Mouse (Mus musculus): ENCODE measurements around the gene Dclk2.

Dclk2 gene

DNA sequence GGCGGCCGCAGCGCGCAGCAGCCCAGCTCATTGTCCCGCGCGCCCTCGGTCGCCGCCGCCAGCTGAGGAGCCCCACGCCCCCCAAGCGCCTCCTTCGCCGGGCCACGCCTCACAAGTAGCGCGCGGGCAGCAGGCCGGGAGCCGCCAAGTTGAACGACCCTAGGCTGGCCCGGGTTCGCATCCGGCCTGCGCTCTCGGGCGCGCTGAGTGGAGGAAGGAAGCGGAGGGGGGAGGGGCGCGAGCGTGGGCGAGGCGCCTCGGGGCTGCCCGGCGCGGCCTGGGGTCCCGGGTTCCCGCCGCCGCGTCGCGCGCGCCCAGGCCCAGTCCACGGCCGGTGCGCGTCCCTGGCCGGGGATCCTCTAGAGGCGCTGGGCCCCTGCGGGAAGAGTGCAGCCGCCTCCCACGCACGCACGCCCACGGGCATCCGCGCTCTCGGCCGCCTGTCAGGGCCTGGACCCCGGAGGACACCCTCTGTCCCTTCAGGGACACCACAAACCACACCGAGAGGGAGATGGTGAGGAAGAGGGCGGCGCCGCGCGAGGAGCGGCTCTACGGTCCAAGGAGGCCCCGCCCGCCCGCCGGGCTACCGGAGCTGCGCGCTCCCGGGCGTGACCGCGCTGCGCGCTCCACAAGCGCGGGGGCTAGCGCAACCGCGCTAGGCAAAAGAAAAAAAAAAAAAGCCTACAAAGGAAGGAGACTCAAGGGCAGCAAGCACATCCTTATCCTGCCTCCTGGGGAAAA, at the start of gene Dclk2:
Gene Dclk2 (minus strand): TSS at position 510 of the 741 bp plus-strand sequence.
- peak; percentile 85 for DNase-seq

DNA sequence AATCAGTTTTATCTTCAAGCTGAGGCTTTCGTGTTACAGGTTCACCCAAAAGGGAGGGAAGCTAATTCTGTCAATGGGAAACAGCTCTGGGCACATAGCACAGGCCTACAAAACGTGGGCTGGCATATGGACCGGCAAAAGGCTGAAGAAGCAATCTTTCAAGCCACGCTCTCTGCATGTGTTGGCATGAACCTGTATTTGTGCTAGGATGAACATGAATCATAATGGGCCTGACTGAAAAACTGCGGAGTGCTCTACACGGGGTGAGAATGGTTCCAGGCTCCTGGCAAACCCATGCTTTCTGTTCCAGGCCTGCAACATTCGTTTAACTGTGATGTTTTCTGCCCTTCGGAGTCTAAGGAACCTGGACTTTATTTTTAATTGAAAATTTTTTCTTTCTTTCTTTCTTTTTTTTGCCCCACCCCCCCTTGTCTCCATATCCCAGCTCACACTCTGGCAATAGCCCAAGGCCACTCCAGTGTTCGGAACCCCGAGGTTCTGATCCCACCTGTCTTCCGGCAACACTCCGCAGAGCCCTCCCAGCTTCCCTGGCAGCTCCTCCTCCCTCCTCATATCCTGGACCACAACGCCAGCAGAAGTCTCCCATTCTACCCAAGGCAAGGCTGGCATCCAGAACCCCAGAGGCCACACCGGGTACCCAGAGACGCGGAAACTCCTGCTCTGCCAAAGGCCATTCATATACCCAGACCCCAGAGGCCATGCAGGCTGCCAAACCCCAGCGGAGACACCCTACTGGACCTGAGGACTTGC, 42.2 kb upstream of the Dclk2 start:
- peak; percentile 52 for DNase-seq

DNA sequence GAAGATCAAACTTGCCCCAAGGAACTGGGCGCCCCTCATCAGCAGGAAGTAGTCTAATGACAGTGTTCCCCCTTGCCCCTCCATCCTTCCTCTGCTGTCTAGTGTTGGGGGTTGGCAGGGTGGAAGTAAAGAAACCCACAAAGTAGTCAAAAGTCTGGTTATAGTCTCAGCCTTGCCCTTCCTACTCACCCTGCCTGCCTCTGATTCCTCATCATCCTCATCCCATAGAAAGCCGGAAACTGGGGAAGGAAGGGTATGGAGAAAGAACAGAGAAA, 40.7 kb upstream of the Dclk2 start:
- DNase-seq: no peak

DNA sequence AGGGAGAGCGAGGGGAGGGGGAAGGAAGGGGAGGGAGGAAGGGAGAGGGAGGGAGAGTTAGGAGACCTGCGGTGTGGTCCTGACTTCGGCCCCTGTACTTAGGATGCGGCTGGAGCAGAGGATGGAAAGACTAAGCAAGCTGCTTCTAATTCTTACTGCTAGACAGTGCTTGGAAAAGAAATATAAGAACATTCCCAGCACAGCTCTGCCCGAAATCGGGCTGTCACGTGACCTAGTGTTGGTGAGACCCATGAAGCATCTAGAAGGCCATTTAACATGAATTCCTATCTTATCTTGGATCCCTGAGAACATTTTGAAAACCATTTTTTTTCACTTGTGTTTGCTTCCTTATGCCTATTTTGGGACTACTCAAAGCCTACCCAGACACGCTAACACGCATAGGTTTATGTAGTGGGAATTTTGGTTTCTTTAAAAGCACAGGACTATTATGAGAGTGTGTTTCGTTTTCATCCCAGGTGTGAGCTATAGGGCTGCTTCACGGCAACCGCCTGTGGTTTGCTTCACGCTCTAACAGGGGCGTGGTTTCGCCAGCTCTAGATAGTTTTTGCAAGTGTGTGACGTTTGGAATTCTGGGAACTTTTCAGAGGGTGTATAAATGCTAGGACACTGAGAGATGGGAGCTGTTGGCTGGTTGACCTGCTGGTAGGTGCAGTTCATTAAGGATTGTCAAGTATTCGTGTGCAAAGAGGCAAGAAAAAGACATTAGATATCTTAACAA, 40.2 kb upstream of the Dclk2 start:
- no peak for DNase-seq

DNA sequence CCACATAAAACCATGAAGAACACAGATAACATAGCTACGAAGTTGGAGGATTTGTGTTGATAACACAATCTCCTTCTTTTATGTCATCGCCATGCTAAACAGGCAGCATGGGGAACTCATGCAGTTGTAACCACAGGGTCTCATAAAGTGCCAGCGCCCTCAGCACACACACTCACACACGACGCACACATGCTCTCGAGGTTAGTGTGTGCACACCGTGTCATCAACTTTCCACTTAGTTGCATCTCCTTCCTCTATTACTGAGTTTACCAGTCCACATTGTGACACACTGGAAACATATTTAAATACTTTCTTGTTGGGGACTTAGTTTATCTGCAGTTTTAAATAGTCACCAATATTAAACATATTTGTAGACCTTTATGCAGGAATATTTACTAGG, 38.4 kb upstream of the Dclk2 start:
- no peak for DNase-seq

DNA sequence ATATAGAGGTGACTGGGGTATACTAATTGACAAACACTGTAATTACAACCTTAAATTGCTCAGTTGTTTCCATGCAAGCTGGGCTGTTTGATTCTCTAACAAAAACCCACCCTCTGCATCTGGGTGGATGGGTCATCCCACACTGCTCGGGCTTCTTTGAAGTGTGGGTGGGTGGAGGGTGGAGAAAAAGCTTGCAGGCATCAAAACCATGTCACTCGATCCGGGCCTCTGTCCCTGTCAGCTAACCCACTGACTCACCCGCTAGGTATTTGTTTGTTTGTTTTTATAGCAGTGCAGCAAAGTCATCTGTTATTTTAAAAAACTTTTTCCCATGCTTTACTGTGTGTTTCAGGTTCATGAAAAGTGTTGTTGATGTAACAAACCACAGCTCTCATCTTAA, 34.7 kb upstream of the Dclk2 start:
- no peak for DNase-seq

DNA sequence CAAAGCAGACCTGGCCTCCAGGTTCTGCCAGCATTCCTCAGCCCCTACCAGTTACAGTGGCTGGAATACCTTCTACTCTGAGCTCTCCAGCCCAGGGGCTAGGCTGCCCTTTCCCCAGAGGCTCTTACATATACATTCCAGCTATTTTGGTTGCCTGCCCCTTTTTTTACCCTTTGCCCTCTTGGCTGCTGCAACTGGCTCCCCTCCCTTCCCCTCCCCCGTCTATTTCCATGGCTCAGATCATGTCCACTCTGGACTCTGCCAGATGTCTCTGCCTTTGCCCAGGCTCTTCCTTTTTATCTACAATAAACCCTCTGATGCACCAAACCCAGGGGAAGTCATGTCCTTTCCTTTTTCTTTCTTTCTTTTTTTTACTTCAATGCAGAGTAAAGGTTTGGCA, 33.9 kb upstream of the Dclk2 start:
- no peak for DNase-seq

DNA sequence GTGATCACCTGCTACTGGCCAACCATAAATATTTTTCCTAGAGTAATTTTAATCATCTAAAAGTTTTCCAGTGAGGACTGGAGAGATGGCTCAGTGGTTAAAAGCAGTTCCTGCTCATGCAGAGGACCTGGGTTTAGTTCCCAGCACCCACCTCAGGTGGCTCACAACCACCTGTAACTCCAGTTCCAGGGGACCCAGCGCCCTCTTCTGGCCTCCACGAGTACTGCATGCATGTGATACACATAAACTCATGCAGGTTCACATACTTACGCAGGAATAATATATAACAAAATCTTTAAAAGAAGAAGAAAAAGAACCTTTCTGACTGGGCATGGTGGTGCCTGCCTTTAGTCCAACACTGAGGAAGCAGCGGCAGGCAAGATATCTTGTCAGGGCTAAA, 33.2 kb upstream of the Dclk2 start:
- no peak for DNase-seq

DNA sequence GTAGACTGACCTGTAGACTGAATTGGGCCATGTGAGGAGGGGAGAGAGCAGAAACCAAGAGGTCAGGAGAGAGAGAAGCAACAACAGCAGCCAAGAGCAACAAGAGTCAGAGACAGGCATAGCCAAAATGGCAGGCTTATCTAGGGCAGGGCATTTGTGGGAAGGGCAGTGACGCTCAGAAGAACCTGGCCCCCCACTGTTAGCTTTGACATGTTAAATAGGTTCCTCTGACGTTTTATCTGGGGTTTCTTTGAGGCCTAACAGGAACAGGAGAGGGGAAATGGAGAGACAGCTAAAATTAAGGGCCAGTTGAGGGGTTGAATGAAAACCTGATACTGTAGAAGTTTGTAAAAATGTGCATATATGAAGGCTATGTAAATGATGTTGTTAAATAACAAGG, 30.0 kb upstream of the Dclk2 start:
- DNase-seq: no peak

DNA sequence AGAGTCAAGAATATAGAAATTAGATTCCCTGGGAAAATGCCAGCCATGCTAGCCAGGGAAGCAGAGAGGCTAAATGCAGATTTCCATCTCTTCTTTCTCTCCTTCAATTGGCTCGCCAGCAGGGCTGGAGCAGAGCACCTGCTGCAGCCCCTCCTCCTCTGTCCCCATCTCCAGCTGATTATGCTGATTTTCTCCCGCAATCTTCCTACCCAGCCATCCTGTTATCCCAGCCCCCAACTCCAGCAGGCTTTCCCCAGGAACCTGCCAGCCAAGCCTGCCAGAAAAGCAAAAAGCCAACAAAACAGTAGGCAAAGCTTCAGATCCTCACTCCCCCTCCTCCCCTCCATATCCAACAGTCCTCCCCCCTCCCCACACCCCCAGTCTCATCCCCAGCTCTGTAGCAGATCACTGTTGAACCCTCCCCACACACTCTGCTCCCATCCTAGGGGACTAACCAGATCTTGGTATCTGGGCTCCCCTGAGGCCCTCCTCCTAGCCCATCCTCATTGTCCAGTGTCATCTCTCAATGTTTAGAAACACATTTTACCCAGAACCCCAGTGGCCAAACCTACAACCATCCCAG, 15.7 kb upstream of the Dclk2 start:
- no peak for DNase-seq

DNA sequence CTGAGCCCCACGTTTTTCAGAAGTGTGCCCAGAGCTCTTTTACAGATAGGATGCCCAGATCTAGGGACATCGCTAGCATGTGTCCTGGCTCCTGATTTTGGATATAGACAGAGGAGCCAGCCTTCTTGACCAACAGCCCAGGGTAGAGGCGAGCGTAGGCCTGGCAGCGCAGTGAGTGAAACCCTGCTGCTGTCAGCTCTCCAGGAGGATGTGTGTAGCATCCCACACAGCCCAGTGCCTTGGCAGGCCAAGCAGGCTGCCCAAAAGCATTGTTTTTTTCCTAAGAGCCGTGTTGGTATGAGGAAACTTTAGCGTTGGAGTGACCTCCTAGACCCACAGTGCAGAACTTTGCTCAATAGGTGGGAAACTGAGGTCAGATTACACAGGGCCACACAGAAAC, 12.8 kb upstream of the Dclk2 start:
- no peak for DNase-seq

DNA sequence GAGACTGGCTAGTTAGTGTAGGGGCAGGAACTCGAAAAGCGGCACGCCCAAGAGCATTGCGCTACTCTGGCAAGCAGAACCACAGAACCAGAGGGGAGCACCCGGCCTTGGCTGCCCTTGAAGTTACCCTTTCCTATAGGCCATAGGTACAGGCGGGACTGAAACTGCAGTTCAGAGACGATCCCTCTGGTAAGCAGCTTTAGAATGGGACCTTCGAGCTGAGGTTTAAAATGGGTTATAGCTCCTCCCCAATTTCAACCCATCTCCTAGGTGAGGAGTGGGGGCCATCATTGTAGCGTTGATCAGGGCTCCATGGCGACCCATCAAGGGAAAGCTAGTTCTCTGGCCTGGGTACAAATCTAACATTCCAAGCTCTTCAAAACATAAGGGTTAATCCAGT, 3.0 kb upstream of the Dclk2 start:
- no peak for DNase-seq

DNA sequence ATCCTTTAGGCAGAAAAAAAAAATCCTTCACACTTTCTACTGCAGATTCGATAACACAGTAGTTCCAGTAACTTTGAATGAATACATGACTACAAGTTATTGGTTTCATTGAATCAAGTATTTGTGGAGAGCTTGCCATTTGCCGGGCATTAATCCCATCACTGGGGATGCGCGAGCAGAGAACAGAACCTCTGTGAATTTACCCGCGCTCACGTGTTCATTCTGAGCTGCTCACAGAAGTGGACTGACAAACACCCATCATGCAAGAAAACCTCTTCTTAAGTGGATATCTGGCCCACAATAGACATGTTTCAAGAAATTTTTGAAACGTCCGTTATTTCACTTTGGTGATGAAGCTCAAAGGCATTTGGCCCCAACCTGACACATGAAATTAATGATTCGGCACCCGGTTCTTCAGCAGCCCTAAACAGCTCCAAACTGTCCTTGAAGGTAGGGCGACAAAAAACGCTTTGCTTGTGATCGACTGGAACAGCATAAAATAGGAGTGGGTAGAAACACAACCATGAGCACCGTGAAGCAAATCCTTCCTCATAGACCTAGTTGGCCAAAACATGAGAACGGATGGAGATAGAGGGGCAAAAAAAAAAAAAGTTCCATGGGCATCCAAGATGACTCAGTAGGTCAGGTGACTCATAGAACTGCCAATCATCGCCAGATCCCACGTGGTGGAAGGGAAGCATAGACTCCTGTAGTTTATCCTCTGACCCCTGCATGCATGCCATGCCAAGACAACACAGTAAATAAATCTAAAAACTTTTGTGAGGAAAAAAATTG, 726 bp upstream of the Dclk2 start:
- DNase-seq: peak; percentile 72

DNA sequence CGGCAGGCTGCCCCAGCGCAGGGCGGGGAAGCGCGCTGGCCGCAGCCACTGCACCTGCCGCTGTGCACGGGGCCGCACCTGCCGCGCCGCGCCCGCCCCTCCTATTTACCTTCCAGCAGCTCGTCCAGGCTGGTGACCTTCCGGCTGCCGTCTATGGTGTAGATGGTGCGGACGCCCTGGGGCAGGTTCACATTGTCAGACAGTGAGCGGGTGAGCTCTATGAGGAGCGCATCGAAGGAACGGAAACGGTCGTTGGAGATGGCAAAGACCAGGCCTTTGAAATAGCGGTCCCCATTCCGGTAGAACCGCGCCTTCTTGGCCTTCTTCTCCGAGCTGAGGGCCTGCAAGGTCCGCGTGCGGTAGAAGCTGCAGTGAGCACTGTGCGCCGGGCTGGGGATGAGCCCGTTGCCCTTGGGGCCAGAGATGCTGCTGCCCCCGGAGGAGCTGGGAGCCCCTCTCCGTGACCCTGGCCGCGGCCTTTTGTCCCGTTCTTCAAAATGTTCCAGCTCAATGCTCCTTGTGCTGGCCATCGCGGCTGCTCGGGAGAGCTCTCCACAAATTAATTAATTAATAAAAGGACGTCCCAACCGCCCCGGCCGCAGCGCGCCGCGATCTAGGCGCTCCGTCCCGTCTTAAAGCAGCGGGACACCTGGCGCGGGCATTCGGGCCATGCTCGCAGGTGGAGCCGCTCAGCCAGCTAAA, 860 bp downstream of the Dclk2 start:
- DNase-seq: peak; percentile 73

DNA sequence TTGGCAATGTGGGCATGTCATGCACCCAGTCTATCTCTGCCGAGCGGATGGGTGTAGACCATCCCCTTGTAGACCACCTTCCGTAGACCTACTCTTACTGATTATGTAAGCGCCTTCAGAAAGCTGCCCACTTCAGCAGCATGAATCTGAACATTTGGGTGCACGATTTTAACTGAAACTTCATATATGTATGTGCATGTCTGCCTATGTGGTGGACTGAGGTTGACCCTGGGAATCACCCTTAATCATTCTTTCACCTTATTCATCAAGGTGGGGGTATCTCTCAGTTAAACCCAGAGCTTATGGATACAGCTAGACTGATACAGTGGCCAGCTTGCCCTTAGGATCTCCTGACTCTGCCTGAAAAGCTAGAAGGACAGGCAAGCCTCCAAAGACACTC, 3.6 kb downstream of the Dclk2 start:
- DNase-seq: no peak

DNA sequence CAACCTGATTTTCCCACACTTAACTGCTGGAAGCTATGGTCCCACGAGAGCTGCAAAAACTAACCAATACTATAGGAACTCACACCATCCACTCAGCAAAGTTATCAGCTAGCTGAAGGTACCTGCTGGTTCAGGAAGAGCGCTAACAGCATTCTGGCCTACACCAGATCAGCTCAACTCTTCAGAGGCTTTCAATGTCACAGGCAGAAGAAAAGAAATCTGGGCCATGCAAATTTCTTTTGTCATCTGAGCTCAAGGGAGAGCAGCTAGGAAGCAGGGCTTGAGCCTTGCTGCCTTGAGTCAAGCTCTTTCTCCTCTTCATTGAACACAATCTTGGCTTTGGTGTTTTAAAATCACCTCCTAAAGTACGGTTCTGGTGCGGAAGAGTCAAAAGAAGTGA, 4.0 kb downstream of the Dclk2 start:
- no peak for DNase-seq

DNA sequence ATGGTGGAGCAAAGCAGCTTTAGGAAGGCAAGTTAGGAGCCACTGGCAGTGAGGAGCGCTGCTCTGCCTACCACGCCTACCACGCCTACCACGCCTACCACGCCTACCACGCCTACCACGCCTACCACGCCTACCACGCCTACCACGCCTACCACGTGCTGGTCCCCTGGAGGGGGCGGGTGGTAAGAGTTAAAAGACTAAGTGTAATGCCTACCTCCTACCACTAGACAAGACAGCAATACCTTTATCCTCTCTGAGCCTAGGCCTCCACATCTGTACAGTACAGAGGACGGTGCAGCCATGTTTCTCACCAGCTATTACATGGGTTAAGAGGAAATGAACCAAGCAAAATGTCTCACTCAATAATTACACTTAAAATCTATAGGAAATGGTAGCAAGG, 5.4 kb downstream of the Dclk2 start:
- DNase-seq: no peak

DNA sequence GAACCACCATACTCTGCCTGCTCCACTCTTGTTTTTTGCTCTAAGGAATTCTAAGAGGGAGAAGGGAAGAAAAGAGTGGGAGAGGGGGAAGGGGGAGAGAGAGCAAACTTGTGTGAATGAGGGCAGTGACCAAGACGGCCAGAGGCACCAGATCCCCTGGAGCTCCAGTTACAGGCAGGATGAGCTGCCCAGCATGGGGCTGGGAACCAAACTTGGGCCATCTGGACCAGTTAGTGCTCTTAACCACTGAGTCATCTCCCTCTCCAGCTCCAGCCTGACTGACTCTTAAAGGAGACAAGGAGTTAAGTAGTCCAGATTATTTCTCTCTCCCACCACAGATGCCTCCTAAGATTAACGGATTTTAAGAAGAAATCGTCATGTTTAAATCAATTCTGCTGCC, 6.3 kb downstream of the Dclk2 start:
- DNase-seq: no peak

DNA sequence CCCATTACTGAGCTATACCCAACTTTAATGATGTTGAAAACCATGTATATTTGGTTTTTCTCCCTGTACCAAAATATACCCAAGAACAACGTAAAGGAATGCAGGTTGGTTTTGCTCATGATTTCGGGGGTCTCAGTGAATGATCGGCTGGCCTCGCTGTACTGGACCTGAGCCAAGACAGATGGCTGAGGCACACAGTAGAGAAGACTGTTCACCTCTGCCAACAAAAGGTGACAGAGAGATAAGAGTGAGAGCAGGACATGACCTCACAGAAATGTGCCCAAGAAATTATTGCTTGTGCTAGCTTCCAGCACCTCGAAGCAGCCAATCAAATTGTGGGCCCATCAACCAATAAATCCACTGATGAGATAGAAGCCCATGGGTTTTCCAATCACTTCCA, 22.3 kb downstream of the Dclk2 start:
- no peak for DNase-seq

DNA sequence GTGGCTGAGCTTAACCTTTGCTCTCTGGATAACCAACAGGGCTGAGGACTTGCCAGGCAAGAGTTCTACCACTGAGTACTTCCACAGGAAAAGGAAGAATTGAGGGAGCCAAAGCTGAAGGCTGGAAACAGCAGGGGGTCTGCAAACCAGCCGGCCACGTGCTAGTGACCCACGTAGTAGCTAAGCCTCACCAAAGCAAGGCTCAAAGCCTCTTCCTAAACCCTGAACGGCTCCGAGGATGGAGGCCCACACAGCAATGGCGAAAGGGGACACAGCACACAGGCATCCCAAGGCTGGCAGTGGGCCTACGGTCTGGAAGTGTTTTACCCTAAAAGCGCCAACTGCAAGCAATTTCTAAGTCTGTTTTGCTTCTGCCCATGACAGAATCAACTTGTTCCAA, 23.1 kb downstream of the Dclk2 start:
- peak; percentile 51 for DNase-seq

DNA sequence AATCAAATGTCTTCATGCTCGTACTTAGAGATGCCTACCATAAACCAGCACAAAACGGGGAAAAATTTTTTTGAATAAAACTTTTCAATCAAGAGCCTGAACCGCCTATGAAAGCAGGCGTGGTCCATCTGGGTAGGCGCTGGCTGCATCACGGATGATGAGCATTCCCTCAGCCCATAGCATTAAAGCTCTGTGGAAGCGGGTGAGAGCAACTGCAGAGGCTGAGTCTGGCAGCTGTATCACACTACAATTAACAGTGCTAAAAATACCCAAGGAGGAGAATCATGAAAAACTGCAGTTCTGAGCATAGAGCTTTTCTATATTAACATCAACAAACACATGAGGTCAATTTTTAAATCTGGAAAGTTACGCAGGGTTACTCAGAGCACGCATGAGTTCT, 23.6 kb downstream of the Dclk2 start:
- no peak for DNase-seq

DNA sequence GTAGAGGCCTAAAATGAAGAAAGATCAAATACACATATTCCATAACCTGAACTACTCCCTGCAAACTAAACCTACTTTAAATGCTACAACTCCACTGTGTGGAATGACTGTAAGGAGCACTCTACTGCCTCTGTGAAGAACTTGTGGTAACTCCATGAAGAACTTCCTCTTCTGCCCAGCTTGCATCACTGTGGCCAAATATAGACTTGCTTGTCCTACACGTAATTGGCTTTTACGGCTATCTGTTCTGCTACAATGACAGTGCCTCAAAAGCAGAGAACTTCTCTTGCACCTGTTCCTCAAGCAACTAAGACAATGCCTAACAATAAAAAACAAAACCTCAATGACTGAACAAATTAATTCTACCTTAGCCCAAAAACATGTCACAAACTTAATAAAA, 26.2 kb downstream of the Dclk2 start:
- no peak for DNase-seq

Data from cerebellum, adult 9-10 months (tissue).